Mouse (Mus musculus) gastrocnemius, adult 18-20 months (tissue): ENCODE data around the gene Slc24a3. TPM values are rescaled to one million over a fixed set of nuclear protein-coding genes. Genes with fewer than 3 reads are reported as not detected.

Source experiments
- DNase-seq: peaks from one replicate; pipeline ENCODE4 v3.0.0; 2021; ENCODE audit warnings: low spot score
- total RNA-seq, 2 experiments: library from RNA; stranded (reverse); gene quantifications; 2 replicates each; pipeline ENCODE4 v1.2.3; 2021

Slc24a3 gene
- total RNA-seq, 2 experiments from 2014 or later, result 0.89 to 1.4 TPM

DNA sequence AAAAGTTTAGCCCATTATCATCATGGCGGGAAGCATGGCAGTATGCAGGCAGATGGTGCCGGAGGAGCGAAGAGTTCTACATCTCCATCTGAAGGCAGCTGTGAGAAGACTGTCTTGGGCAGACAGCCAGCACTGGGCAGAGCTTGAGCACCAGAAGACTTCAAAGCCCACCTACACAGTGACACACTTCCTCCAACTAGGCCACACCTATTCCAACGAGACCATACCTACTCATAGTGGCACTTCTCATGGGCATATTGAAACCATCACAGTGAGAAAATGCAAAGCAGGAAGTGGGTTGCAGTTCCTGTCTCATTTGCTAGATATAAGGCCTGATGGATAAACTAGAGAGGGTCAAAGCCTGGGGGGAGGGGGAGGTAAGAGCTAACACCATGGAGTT, 29.5 kb downstream of the Slc24a3 start:
- no peak for DNase-seq

DNA sequence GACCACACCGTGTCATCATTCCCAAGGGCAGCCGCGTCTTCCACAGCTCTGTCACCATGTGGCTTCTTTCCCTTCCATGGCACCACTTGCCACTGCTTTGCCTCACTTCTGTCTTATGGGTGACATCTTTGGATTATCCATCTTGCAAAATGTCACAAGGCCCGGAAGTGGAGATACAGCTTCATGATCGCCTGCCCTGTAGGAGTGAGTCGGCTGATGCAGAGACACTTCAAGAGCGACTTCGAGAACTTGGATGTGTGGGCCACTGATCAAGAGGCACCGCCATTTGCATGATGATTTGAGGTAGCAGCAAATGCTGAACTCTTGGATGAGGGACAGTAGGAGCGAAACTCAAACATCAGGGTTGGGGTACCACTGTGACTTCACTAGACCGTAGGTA, 46.0 kb downstream of the Slc24a3 start:
- DNase-seq, result no peak

- DNase-seq, result no peak
Measured at GRCm38 (mm10) chr2:145214086-145214831, 46.7 kb downstream of the Slc24a3 start.

GRCm38 (mm10) chr2:145216580-145216979, 49.0 kb downstream of the Slc24a3 start:
- DNase-seq, result no peak

- DNase-seq, result no peak
Measured at GRCm38 (mm10) chr2:145217422-145217821, 49.9 kb downstream of the Slc24a3 start.

DNA sequence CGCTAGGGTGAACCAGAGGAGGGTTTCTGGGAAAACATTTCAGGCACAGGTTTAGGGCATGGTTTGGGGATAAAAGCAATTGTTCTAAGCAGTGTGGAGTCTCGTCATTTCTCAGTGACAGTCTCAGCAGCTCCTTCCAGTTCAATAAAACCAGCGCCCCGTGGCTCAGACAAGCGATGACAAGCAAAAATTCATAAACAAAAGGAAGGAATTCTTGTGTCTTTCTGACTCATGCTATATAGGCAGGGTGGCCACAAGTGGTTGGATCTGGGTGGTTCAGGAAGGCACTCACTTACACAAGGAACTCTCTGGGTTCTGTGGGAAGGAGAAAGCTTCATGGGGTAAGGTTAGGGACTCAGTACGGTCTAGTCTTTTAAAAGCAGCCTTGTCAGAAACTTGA, 51.7 kb downstream of the Slc24a3 start:
- no peak for DNase-seq

DNA sequence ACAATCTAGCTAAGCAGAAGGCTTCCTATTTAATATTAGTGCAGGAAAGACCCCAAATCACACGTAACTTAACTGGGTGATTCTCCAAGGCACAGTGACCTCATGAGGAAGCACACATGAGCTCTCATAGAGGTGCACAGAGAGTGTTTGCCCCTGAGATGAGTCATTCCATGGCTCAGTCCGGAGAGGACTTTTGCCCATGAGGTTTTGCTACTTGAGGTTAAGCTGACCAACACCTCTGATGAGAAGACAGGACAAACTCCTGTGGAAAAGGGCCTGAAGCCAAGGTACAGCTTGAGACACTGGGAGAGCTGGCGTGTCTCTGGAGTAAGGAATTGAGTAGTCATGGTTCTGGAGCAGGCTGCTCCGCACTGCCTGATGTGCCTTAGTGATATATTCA, 56.1 kb downstream of the Slc24a3 start:
- no peak for DNase-seq

DNA sequence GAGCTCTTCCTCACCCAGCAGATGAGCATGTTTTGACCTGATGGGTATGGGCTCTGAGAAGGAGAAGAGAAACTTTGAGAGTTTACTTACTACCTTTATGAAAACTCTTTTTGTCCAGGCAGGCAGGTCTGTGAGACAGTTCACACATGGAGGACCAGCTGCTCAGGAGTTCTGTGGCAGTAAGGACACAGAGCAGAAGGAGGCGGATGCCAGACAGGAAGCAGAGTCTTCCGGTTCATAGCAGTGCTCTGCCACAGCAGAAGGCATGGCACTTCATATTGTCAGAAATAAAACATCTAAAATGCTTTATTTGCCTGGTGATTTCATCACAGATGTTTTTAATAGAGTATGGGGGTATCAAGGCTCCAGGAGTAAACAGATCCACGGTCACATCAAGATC, 58.1 kb downstream of the Slc24a3 start:
- no peak for DNase-seq

DNA sequence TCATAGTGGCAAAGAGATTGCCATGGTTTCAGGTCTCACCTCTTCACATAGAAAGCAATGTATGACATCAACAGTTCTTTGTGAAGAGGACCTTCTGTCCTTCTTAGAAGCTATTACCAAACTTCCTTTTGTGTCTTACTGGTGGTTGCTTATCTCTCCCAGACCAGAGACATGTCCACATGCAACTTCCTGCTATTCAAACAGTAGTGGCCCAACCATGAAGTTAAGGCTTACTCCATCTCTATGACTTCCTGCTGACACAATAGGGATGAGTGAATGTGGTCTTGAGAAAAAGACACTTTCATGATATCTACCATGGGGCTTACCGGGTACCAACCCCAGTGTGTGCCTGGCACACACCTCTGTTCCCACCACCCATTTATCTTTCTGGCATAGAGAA, 58.5 kb downstream of the Slc24a3 start:
- no peak for DNase-seq

GRCm38 (mm10) chr2:145227351-145227750, 59.8 kb downstream of the Slc24a3 start:
- DNase-seq, result peak; percentile 2

DNA sequence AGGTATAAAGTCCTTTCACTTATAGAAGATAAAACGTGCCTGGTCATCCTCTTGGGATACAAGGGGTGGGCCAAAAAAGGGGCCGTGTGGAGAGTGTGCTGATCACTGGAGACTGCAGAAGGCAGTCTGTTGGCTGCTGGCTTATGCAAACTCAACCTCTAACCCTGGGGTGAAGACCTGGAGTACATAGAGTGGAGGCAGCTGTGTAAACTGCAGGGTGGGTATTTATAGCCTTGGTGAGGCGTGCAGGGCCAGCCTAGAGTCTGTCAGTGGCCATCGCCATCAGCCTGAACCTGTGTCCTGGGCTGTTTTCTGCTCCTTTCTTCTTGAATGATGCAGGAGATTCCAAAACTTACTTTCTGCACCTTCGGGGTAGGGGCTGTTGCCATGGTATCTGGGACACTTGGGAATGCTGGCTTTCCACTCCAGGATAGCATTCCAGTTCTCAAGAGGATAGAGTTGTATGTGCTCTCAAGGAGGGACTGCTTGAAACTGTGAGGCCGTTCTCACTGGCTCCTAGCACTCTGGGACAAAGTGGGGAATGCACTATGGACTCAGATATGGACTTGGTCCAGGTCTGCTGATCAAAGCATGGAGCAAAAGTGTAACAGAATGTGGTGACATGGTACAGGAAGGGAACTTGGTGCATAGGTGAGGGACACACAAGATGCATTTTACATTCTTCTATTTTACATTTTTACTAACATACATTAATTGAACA, 65.4 kb downstream of the Slc24a3 start:
- peak; percentile 11 for DNase-seq

GRCm38 (mm10) chr2:145233547-145234398, 66.2 kb downstream of the Slc24a3 start:
- peak; percentile 52 for DNase-seq

GRCm38 (mm10) chr2:145246384-145246783, 78.8 kb downstream of the Slc24a3 start:
- DNase-seq, result no peak

DNA sequence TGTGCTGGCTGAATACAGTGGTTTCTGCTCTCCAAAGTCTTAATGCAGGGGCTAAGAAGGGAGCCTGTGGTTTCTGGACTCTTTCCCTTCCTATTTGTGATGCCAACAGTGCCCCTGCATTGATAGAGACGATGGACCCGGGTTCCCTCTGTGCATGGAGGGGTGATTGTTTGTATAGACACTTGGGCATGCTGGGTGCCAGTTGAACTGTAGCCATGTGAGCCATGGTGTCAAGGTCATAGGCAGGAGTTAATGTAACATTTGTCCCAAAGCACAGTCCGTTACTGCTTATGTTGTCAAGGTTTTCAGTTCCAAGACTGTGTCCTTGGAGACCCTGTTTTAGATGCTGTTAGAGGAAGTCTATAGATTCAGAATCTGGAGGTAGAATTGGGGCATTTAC, 80.6 kb downstream of the Slc24a3 start:
- DNase-seq, result no peak

GRCm38 (mm10) chr2:145257332-145257731, 89.8 kb downstream of the Slc24a3 start:
- DNase-seq, result peak; percentile 46

DNA sequence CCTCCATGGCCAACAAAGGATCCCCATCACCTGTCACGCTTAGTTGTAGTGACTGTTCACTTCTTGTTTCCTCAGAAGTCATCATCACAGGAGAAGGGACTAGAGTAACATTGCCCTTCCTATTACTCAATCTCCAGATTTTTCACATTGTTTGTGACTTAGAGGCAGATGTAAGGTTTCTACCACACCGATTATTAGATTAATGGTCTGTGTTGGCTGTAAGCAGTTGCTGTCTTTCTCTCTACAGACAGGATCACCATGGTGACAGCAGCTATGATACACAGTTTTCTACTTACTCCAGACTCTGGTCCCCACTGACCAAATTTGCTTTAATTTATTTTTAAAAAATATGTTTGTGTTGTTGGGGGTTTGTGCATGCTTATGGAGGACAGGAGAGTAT, 90.3 kb downstream of the Slc24a3 start:
- DNase-seq, result no peak

GRCm38 (mm10) chr2:145260574-145260973, 93.0 kb downstream of the Slc24a3 start:
- DNase-seq, result no peak

DNA sequence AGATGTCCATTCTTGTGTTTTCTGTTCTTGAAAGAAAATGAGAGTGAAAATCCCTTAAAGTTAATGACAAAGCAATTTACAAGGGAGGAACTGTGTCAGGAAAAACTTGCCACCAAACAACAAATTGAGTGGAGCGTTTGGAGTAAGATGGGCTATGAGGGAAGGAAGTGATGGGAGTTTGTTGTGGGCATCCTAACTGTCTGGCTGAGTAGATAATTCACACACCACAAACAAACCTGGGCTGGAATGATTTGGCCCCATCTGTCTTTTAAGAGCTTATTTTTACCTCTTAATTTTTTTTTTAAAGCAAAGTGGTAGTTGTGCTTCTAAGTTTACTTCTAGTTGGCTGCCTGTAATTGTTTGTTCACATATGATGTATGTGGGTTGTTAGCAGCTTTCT, 94.6 kb downstream of the Slc24a3 start:
- no peak for DNase-seq

GRCm38 (mm10) chr2:145266723-145267122, 99.2 kb downstream of the Slc24a3 start:
- no peak for DNase-seq

GRCm38 (mm10) chr2:145268971-145269370, 101.4 kb downstream of the Slc24a3 start:
- no peak for DNase-seq

- no peak for DNase-seq
Measured at GRCm38 (mm10) chr2:145269410-145269809, 101.9 kb downstream of the Slc24a3 start.

GRCm38 (mm10) chr2:145274016-145274677, 106.6 kb downstream of the Slc24a3 start:
- no peak for DNase-seq
